Mouse (Mus musculus): ENCODE measurements around the gene Slc22a15. TPM values are rescaled to one million over a fixed set of nuclear protein-coding genes. Genes with fewer than 3 reads are reported as not detected.
"Not testable (repeated sequence)": the region's sequence is repeated elsewhere in the genome, so short reads cannot be mapped to it uniquely, and the experiment has no call there.

Slc22a15 gene
- total and polyA plus RNA-seq, 2 experiments from 2014 or later = 5.3 to 9.8 TPM

- peak overlapping the region; percentile 29 for H3K4me2 ChIP-seq (ENCODE audit: low read depth)
- H3K27ac ChIP-seq (ENCODE audit: low read depth, low read length) = no peak overlapping the region
- H3K9me3 ChIP-seq (ENCODE audit: low read length) = no peaks in the 10 kb centered on the region
- WGBS = 2% methylated on average over 8 of the region's 8 CpGs
- no peak overlapping the region for H3K4me3 ChIP-seq (ENCODE audit: low read depth, low read length)
- TF ChIP-seq CTCF (IDR thresholded peaks at IDR 0.05; ENCODE audit: low read depth) = no peak
- H3K4me1 ChIP-seq (ENCODE audit: insufficient read depth) = 0 out of 2 replicates have a peak, but pooled peaks cover 6% of the 10 kb centered on the region
- ATAC-seq = peak; percentile 91
- H3K9ac ChIP-seq = no peak overlapping the region
- no peaks in the 10 kb centered on the region for H3K27me3 ChIP-seq (ENCODE audit: insufficient read depth, low read length)
- peak; percentile 41 for DNase-seq
- no peaks in the 10 kb centered on the region for H3K36me3 ChIP-seq (ENCODE audit: insufficient read depth)
Measured at GRCm38 (mm10) chr3:101836045-101836444, 88.2 kb downstream of the Slc22a15 start.

- DNase-seq = no peak
- no peak overlapping the region for H3K4me2 ChIP-seq (ENCODE audit: low read depth)
- H3K9me3 ChIP-seq (ENCODE audit: low read length) = no peaks in the 10 kb centered on the region
- 47% methylated on average over 10 of the region's 10 CpGs for WGBS
- no peak overlapping the region for H3K4me3 ChIP-seq (ENCODE audit: low read depth, low read length)
- no peak for ATAC-seq
- H3K27me3 ChIP-seq (ENCODE audit: insufficient read depth, low read length) = no peaks in the 10 kb centered on the region
- no peak overlapping the region for H3K27ac ChIP-seq (ENCODE audit: low read depth, low read length)
- H3K36me3 ChIP-seq (ENCODE audit: insufficient read depth) = no peaks in the 10 kb centered on the region
- TF ChIP-seq CTCF (IDR thresholded peaks at IDR 0.05; ENCODE audit: low read depth) = no peak
- H3K9ac ChIP-seq = no peak overlapping the region
- 0 out of 2 replicates have a peak, but pooled peaks cover 6% of the 10 kb centered on the region for H3K4me1 ChIP-seq (ENCODE audit: insufficient read depth)
Measured at GRCm38 (mm10) chr3:101831189-101831858, 92.9 kb downstream of the Slc22a15 start.

- no peak overlapping the region for H3K9ac ChIP-seq
- H3K4me3 ChIP-seq (ENCODE audit: low read depth, low read length) = no peak overlapping the region
- ATAC-seq (no peak), DNase-seq (no peak)
- 78% methylated on average over 10 of the region's 10 CpGs for WGBS
- no peaks in the 10 kb centered on the region for H3K36me3 ChIP-seq (ENCODE audit: insufficient read depth)
- H3K9me3 ChIP-seq (ENCODE audit: low read length) = no peaks in the 10 kb centered on the region
- H3K27ac ChIP-seq (ENCODE audit: low read depth, low read length) = no peak overlapping the region
- H3K27me3 ChIP-seq (ENCODE audit: insufficient read depth, low read length) = no peaks in the 10 kb centered on the region
- H3K4me1 ChIP-seq (ENCODE audit: insufficient read depth) = no peaks in the 10 kb centered on the region
- no peak overlapping the region for H3K4me2 ChIP-seq (ENCODE audit: low read depth)
- TF ChIP-seq CTCF (IDR thresholded peaks at IDR 0.05; ENCODE audit: low read depth) = no peak
Measured at GRCm38 (mm10) chr3:101829881-101830616, 94.2 kb downstream of the Slc22a15 start.

GRCm38 (mm10) chr3:101828595-101828994 lies 95.7 kb downstream of the Slc22a15 start:
- Histone ChIP-seq H3K4me2 (ENCODE audit: low read depth) (no peak overlapping the region), H3K9ac (no peak overlapping the region), H3K4me1 (ENCODE audit: insufficient read depth) (no peaks in the 10 kb centered on the region), H3K4me3 (ENCODE audit: low read depth, low read length) (no peak overlapping the region), H3K27ac (ENCODE audit: low read depth, low read length) (no peak overlapping the region), H3K9me3 (ENCODE audit: low read length) (no peaks in the 10 kb centered on the region), H3K27me3 (ENCODE audit: insufficient read depth, low read length) (no peaks in the 10 kb centered on the region), H3K36me3 (ENCODE audit: insufficient read depth) (no peaks in the 10 kb centered on the region)
- 54% methylated on average over 3 of the region's 3 CpGs for whole genome bisulfite sequencing
- no peak for DNase-seq
- ATAC-seq = no peak
- TF ChIP-seq CTCF (IDR thresholded peaks at IDR 0.05; ENCODE audit: low read depth) = no peak

GRCm38 (mm10) chr3:101827220-101827715 lies 97.0 kb downstream of the Slc22a15 start:
- Histone ChIP-seq H3K4me1 (ENCODE audit: insufficient read depth) (no peaks in the 10 kb centered on the region), H3K9ac (no peak overlapping the region), H3K36me3 (ENCODE audit: insufficient read depth) (no peaks in the 10 kb centered on the region), H3K27ac (ENCODE audit: low read depth, low read length) (no peak overlapping the region), H3K4me2 (ENCODE audit: low read depth) (no peak overlapping the region), H3K27me3 (ENCODE audit: insufficient read depth, low read length) (no peaks in the 10 kb centered on the region), H3K4me3 (ENCODE audit: low read depth, low read length) (no peak overlapping the region), H3K9me3 (ENCODE audit: low read length) (no peaks in the 10 kb centered on the region)
- WGBS = 91% methylated on average over 6 of the region's 6 CpGs
- DNase-seq (no peak), ATAC-seq (no peak)
- TF ChIP-seq CTCF (IDR thresholded peaks at IDR 0.05; ENCODE audit: low read depth) = no peak

GRCm38 (mm10) chr3:101824338-101824737 lies 99.9 kb downstream of the Slc22a15 start:
- no peak for TF ChIP-seq CTCF (IDR thresholded peaks at IDR 0.05; ENCODE audit: low read depth)
- Histone ChIP-seq H3K4me2 (ENCODE audit: low read depth) (no peak overlapping the region), H3K9ac (no peak overlapping the region), H3K36me3 (ENCODE audit: insufficient read depth) (no peaks in the 10 kb centered on the region), H3K9me3 (ENCODE audit: low read length) (no peaks in the 10 kb centered on the region), H3K4me3 (ENCODE audit: low read depth, low read length) (no peak overlapping the region), H3K27ac (ENCODE audit: low read depth, low read length) (no peak overlapping the region), H3K27me3 (ENCODE audit: insufficient read depth, low read length) (no peaks in the 10 kb centered on the region), H3K4me1 (ENCODE audit: insufficient read depth) (no peaks in the 10 kb centered on the region)
- 72% methylated on average over 9 of the region's 9 CpGs for WGBS
- DNase-seq (no peak), ATAC-seq (no peak)

GRCm38 (mm10) chr3:101822052-101822451 lies 102.2 kb downstream of the Slc22a15 start:
- no peak for DNase-seq
- H3K27ac ChIP-seq (ENCODE audit: low read depth, low read length) = no peak overlapping the region
- no peaks in the 10 kb centered on the region for H3K27me3 ChIP-seq (ENCODE audit: insufficient read depth, low read length)
- 77% methylated on average over 5 of the region's 5 CpGs for WGBS
- H3K9me3 ChIP-seq (ENCODE audit: low read length) = no peaks in the 10 kb centered on the region
- H3K4me1 ChIP-seq (ENCODE audit: insufficient read depth) = no peaks in the 10 kb centered on the region
- H3K36me3 ChIP-seq (ENCODE audit: insufficient read depth) = no peaks in the 10 kb centered on the region
- no peak for ATAC-seq
- no peak overlapping the region for H3K4me3 ChIP-seq (ENCODE audit: low read depth, low read length)
- no peak overlapping the region for H3K9ac ChIP-seq
- TF ChIP-seq CTCF (IDR thresholded peaks at IDR 0.05; ENCODE audit: low read depth) = peak; percentile 35
- no peak overlapping the region for H3K4me2 ChIP-seq (ENCODE audit: low read depth)

GRCm38 (mm10) chr3:101820708-101821107 lies 103.5 kb downstream of the Slc22a15 start:
- not testable (repeated sequence) for H3K36me3 ChIP-seq (ENCODE audit: insufficient read depth); H3K27ac ChIP-seq (ENCODE audit: low read depth, low read length); DNase-seq; H3K4me2 ChIP-seq (ENCODE audit: low read depth); H3K9ac ChIP-seq; ATAC-seq; H3K9me3 ChIP-seq (ENCODE audit: low read length); H3K4me3 ChIP-seq (ENCODE audit: low read depth, low read length); H3K27me3 ChIP-seq (ENCODE audit: insufficient read depth, low read length); H3K4me1 ChIP-seq (ENCODE audit: insufficient read depth)
- 75% methylated on average over 3 of the region's 3 CpGs for WGBS

All from forebrain, postnatal 0 days (tissue).